ENCODE assay signal across 8 mouse cellular contexts in genomic region chr15:80173781-80174597, GRCm38 (mm10). TPM values are rescaled to one million over a fixed set of nuclear protein-coding genes. Genes with fewer than 3 reads are reported as not detected.
DNase-seq lines count a peak whose midpoint lies in the region; ATAC-seq lines count a peak whose summit lies in the region.

No protein-coding gene starts in this region.

- H3K27me3 ChIP-seq in hindbrain, embryonic 10.5 days (ENCODE audit: insufficient read depth, poor library complexity, severe bottlenecking), result peaks cover 14% of the 10 kb centered on the region
- H3K27me3 ChIP-seq in limb, embryonic 12.5 days, result no peaks in the 10 kb centered on the region

- no peaks in the 10 kb centered on the region for H3K36me3 ChIP-seq in hindbrain, embryonic 10.5 days
- H3K36me3 ChIP-seq in limb, embryonic 12.5 days, result no peaks in the 10 kb centered on the region

- H3K4me1 ChIP-seq in hindbrain, embryonic 10.5 days (replicated peaks), result peaks cover 62% of the 10 kb centered on the region
- H3K4me1 ChIP-seq in limb, embryonic 12.5 days (replicated peaks), result peaks cover 35% of the 10 kb centered on the region

- peak overlapping the region; percentile 97 for H3K9ac ChIP-seq in limb, embryonic 12.5 days (replicated peaks)

- ATAC-seq in limb, embryonic 12.5 days (ENCODE audit: insufficient number of reproducible peaks, insufficient read depth, low FRiP score, low TSS enrichment, low read depth), result peak; percentile 50

- peak overlapping the region; percentile 98 for H3K27ac ChIP-seq in hindbrain, embryonic 10.5 days
- H3K27ac ChIP-seq in limb, embryonic 12.5 days, result peak overlapping the region; percentile 89

- peak overlapping the region; percentile 87 for H3K4me2 ChIP-seq in limb, embryonic 12.5 days

- H3K9me3 ChIP-seq in hindbrain, embryonic 10.5 days, result no peaks in the 10 kb centered on the region
- no peaks in the 10 kb centered on the region for H3K9me3 ChIP-seq in limb, embryonic 12.5 days

- peak; percentile 20 for DNase-seq in gastrocnemius, postnatal 10 days
- DNase-seq in gastrocnemius, postnatal 4 days (ENCODE audit: low spot score in 2 of 2), result no peak
- DNase-seq in thymus, postnatal 14 days, result peak; percentile 12
- no peak for DNase-seq in thymus, adult 18-20 months
- DNase-seq in hindbrain, embryonic 10.5 days (ENCODE audit: low spot score), result peak; percentile 54
- DNase-seq in right cerebral cortex, adult 18-20 months, result peak; percentile 78
- DNase-seq in T-cell, adult 2 months (ENCODE audit: low spot score), result no peak

- WGBS in hindbrain, embryonic 10.5 days, result 1% methylated on average over 59 of the region's 60 CpGs
- under 1% methylated on average over 59 of the region's 60 CpGs for WGBS in limb, embryonic 12.5 days

- peak overlapping the region; percentile 97 for H3K4me3 ChIP-seq in hindbrain, embryonic 10.5 days
- H3K4me3 ChIP-seq in limb, embryonic 12.5 days (replicated peaks), result peak overlapping the region; percentile 97

RNA-seq across cellular contexts. Expression of gene Mgat3, which starts 0.5 kb away (rescaled TPM):
- 1 to 10 TPM; 2.8 to 3.1 TPM for total RNA-seq in gastrocnemius, postnatal 10 days (2021)
- 1 to 10 TPM; 4.1 to 4.5 TPM for total RNA-seq in gastrocnemius, postnatal 4 days (2021)
- 6.3 and 8.6 TPM in 2 replicates for polyA plus RNA-seq in hindbrain, embryonic 10.5 days (2016; fragmentation: Nextera tagmentation; extraction: Ambion mirVana)
- polyA plus RNA-seq in limb, embryonic 12.5 days (2016; fragmentation: Nextera tagmentation; extraction: Ambion mirVana), result 7.2 and 7.9 TPM in 2 replicates

RNA-seq across cellular contexts. Expression of gene Tab1, which starts 41.1 kb away (rescaled TPM):
- 10 to 100 TPM; 17.1 to 20.6 TPM for total RNA-seq in gastrocnemius, postnatal 10 days (2021)
- total RNA-seq in gastrocnemius, postnatal 4 days (2021), result 10 to 100 TPM; 19.3 to 20.2 TPM
- 41.3 and 42.8 TPM in 2 replicates for polyA plus RNA-seq in hindbrain, embryonic 10.5 days (2016; fragmentation: Nextera tagmentation; extraction: Ambion mirVana)
- 49.2 and 49.3 TPM in 2 replicates for polyA plus RNA-seq in limb, embryonic 12.5 days (2016; fragmentation: Nextera tagmentation; extraction: Ambion mirVana)

RNA-seq across cellular contexts. Expression of gene Mief1, which starts 59.8 kb away (rescaled TPM):
- total RNA-seq in gastrocnemius, postnatal 10 days (2021), result 10 to 100 TPM; 22.8 to 27.2 TPM
- 10 to 100 TPM; 28.7 to 33.5 TPM for total RNA-seq in gastrocnemius, postnatal 4 days (2021)
- 38.6 and 39.3 TPM in 2 replicates for polyA plus RNA-seq in hindbrain, embryonic 10.5 days (2016; fragmentation: Nextera tagmentation; extraction: Ambion mirVana)
- polyA plus RNA-seq in limb, embryonic 12.5 days (2016; fragmentation: Nextera tagmentation; extraction: Ambion mirVana), result 38.0 and 41.6 TPM in 2 replicates

Comparison
In these comparisons a context has a peak if more than half of its experiments do, and no peak if none do; other contexts are left out.
1. DNase-seq: peak in gastrocnemius, postnatal 10 days (single experiment), thymus, postnatal 14 days (single experiment), hindbrain, embryonic 10.5 days (single experiment) and right cerebral cortex, adult 18-20 months (single experiment); none in gastrocnemius, postnatal 4 days (0 of 2), thymus, adult 18-20 months (0 of 2) and T-cell, adult 2 months (single experiment).